In genomic region chr1:121343966-121344365, GRCm38 (mm10) we compare ENCODE assay signal across 10 mouse cellular contexts.
"Had no signal": no experiment of that assay in that cellular context is flagged by ENCODE, and none has a peak within 500 bp of the region (broad histone marks: within the 10 kb centered on the region; RNA-seq: fewer than 3 reads in every experiment).

No protein-coding gene starts in this region.

- H3K27ac ChIP-seq: hindbrain, postnatal 0 days; left cerebral cortex, adult 2 months; limb, embryonic 10.5 days; liver, embryonic 13.5 days; midbrain, embryonic 13.5 days had no signal

- H3K4me3 ChIP-seq: left cerebral cortex, adult 2 months; limb, embryonic 10.5 days; liver, embryonic 13.5 days; midbrain, embryonic 13.5 days had no signal

- H3K9me3 ChIP-seq: limb, embryonic 10.5 days; liver, embryonic 13.5 days; midbrain, embryonic 13.5 days had no signal

- DNase-seq: kidney, adult 8-10 months; kidney, postnatal 25 days; liver, embryonic 13.5 days; liver, postnatal 0 days; right cerebral cortex, adult 18-20 months; thymus, postnatal 4 days had no signal

- ATAC-seq: hindbrain, postnatal 0 days; midbrain, embryonic 13.5 days had no signal

- H3K4me1 ChIP-seq: limb, embryonic 10.5 days; liver, embryonic 13.5 days; midbrain, embryonic 13.5 days had no signal

- H3K4me2 ChIP-seq: liver, embryonic 13.5 days; midbrain, embryonic 13.5 days had no signal

- H3K36me3 ChIP-seq: limb, embryonic 10.5 days; liver, embryonic 13.5 days; midbrain, embryonic 13.5 days had no signal

- H3K9ac ChIP-seq: liver, embryonic 13.5 days; liver, postnatal 0 days; midbrain, embryonic 13.5 days had no signal

- H3K27me3 ChIP-seq: liver, embryonic 13.5 days; midbrain, embryonic 13.5 days had no signal
